Mouse (Mus musculus) lung, postnatal 14 days (tissue): Measurements from ENCODE around the gene Saa4.
"Not testable (repeated sequence)": the region's sequence is repeated elsewhere in the genome, so short reads cannot be mapped to it uniquely, and the experiment has no call there.

Experiments
- DNase-seq: peaks from one replicate; pipeline ENCODE4 v3.0.0; 2021

Saa4 gene

DNA sequence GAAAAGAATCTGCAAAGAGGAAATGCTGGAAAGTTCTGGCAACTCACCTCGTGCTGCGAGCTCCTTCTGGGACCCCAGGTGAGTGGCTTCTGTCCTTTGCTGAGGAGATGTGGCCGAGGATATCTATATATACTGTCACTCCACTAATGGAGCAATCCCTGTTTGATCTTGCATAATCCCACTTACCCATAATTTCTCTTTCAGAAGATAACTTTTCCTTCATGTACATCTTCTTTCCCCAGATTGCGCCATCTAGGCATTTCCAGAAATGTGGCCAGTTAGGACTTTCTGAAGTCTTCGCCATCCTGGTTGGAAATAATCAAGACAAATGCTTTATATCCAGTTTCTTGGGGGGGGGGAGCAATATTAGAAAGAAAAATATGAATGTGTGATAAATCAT lies 16.8 kb downstream of the Saa4 start, which contains the start of gene Saa3:
TSS of gene Saa3 (minus strand) at position 101 of the 400 bp plus-strand sequence.
- DNase-seq, result no peak

- DNase-seq, result peak; percentile 82
These were observed 17.9 kb downstream of the Saa4 start for GRCm38 (mm10) chr7:46714518-46714917.

- DNase-seq, result no peak
These were observed 20.2 kb downstream of the Saa4 start for GRCm38 (mm10) chr7:46712250-46712649.

- peak; percentile 88 for DNase-seq
These were observed 22.0 kb downstream of the Saa4 start, which contains the start of gene Saal1 for GRCm38 (mm10) chr7:46710390-46710844. Saal1 (minus strand) TSS chr7:46710680.

GRCm38 (mm10) chr7:46700521-46701025 lies 31.8 kb downstream of the Saa4 start:
- DNase-seq, result no peak

DNA sequence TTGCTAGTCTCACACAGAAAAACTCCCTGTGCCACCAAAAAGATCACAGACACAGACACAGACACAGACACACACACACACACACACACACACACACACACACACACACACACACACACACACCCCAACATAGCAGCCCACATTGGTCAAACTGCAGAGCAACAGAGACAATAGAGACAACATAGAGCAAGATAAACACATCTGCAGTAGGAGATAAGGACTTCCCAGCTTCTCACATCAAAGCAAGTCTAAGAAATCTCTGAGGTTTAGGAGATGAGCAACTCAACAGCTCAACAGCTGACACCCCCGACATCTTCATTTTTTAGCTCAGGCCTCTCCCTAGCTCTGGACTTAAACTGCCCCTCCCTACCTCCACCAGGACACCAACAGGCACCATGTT lies 35.6 kb downstream of the Saa4 start:
- no peak for DNase-seq

DNA sequence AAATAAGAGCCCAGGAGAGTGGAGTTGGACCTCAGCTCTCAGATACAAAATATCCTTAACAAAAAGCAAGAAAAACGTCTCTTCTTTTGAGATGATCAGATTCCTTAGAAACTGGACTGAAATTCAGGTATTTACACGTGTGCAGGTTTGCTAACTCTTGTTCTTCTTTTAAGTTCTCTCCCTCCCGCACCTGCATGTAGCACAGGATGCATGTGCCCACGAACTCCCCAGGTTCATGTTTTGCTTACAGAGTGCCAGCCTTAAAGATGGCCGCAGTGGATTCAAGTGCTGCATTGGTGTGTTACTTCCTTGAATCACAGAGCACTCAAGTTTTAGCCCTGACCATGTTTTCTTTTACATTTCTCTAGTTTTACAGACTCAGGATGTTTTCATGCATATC lies 45.6 kb downstream of the Saa4 start:
- no peak for DNase-seq

DNA sequence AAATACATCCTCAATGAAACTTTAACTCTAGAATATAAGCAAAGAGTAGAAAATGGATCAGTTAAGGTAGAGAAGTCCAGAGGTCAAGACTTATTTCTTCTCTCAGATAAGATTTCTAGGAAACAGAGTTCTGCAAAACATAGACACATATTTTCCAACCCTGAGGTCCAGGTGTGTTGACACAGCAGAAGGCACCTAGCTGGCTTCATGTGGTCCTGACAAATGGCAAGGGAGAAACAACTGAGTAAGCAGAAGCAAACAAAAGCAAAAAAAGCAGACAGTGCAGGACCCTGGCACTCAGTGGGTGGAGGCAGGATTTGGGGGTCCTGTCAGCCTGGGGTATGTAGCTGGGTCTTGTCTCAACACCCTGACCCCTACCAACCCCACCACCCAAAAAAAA lies 51.7 kb downstream of the Saa4 start:
- no peak for DNase-seq

- not testable (repeated sequence) for DNase-seq
These were observed 53.4 kb downstream of the Saa4 start for GRCm38 (mm10) chr7:46679044-46679443.

GRCm38 (mm10) chr7:46678417-46678816 lies 54.0 kb downstream of the Saa4 start:
- no peak for DNase-seq
